Mouse (Mus musculus) embryonic facial prominence, embryonic 14.5 days (tissue): ENCODE results near the gene Nsun2. TPM values are rescaled to one million over a fixed set of nuclear protein-coding genes. Genes with fewer than 3 reads are reported as not detected.
"Not testable (repeated sequence)": the region's sequence is repeated elsewhere in the genome, so short reads cannot be mapped to it uniquely, and the experiment has no call there.

Source experiments
- ATAC-seq: fragments of 200-750 bp; cut with Nextera tagmentation; 2 replicates; pipeline ENCODE4 v1.8.0; 2017; ENCODE audit warnings: low read depth, moderate number of reproducible peaks, moderate TSS enrichment
- DNase-seq: peaks from one replicate; pipeline ENCODE4 v3.0.0-alpha.2; 2015; ENCODE audit warnings: low spot score
- H3K27ac ChIP-seq: fragments of 300-500 bp; sonication (generic); replicated peaks from 2 replicates; pipeline ENCODE4 v1.5.1; 2014; ENCODE audit warnings: low read depth, mild to moderate bottlenecking, low read length, moderate library complexity
- H3K27me3 ChIP-seq: fragments of 300-500 bp; sonication (generic); replicated peaks from 2 replicates; pipeline ENCODE4 v1.6.1; 2014; ENCODE audit warnings: low read length; ENCODE audit not compliant: control insufficient read depth, insufficient read depth
- H3K36me3 ChIP-seq: fragments of 300-500 bp; sonication (generic); 2 replicates; pipeline ENCODE4 v1.6.1; 2014; ENCODE audit warnings: low read length, mixed read lengths; ENCODE audit not compliant: control insufficient read depth, insufficient read depth
- H3K4me1 ChIP-seq: fragments of 300-500 bp; sonication (generic); 2 replicates; pipeline ENCODE4 v1.6.1; 2014; ENCODE audit warnings: antibody characterized with exemption, low read length; ENCODE audit not compliant: control insufficient read depth, insufficient read depth
- H3K4me2 ChIP-seq: fragments of 300-500 bp; sonication (generic); 2 replicates; pipeline ENCODE4 v1.6.1; 2014; ENCODE audit warnings: low read depth, mild to moderate bottlenecking, low read length, moderate library complexity, mixed read lengths
- H3K4me3 ChIP-seq: fragments of 300-500 bp; sonication (generic); 2 replicates; pipeline ENCODE4 v1.5.1; 2014; ENCODE audit warnings: low read depth, mild to moderate bottlenecking, low read length
- H3K9ac ChIP-seq: fragments of 300-500 bp; sonication (generic); 2 replicates; pipeline ENCODE4 v1.6.1; 2014; ENCODE audit warnings: low read depth, mild to moderate bottlenecking, low read length, moderate library complexity, mixed read lengths
- H3K9me3 ChIP-seq: fragments of 300-500 bp; sonication (generic); 2 replicates; pipeline ENCODE4 v1.6.1; 2016; ENCODE audit warnings: low read length; ENCODE audit not compliant: control insufficient read depth
- WGBS: fragments of 180-500 bp; shearing (Covaris S2); extraction: QIAGEN DNeasy Blood & Tissue Kit; methylation state at CpG from one replicate; pipeline ENCODE4 v1.1.7; 2014; 5-methylcytosine and 5-hydroxymethylcytosine counted together
- polyA plus RNA-seq: library from polyadenylated mRNA; unstranded; fragments of >200 nt; fragmentation: Nextera tagmentation; extraction: Ambion mirVana; gene quantifications from 2 replicates; pipeline ENCODE4 v1.2.1, GENCODE M21; 2014

Gene Nsun2
- polyA plus RNA-seq, 1 experiment from 2014 or later = 112 TPM

GRCm38 (mm10) chr13:69562654-69563574 lies 29.4 kb downstream of the Nsun2 start:
- no peaks in the 10 kb centered on the region for H3K27me3 ChIP-seq
- no peak overlapping the region for H3K27ac ChIP-seq
- H3K9ac ChIP-seq = no peak overlapping the region
- H3K36me3 ChIP-seq = no peaks in the 10 kb centered on the region
- H3K4me2 ChIP-seq = no peak overlapping the region
- no peaks in the 10 kb centered on the region for H3K4me1 ChIP-seq
- 70% methylated on average over 12 of the region's 12 CpGs for WGBS
- no peak for DNase-seq
- H3K4me3 ChIP-seq = no peak overlapping the region
- no peak for ATAC-seq
- no peaks in the 10 kb centered on the region for H3K9me3 ChIP-seq

- H3K9me3 ChIP-seq = no peaks in the 10 kb centered on the region
- no peak for ATAC-seq
- no peaks in the 10 kb centered on the region for H3K4me1 ChIP-seq
- H3K27ac ChIP-seq = no peak overlapping the region
- H3K4me3 ChIP-seq = no peak overlapping the region
- WGBS = 61% methylated on average over 3 of the region's 3 CpGs
- no peak overlapping the region for H3K4me2 ChIP-seq
- H3K9ac ChIP-seq = no peak overlapping the region
- H3K36me3 ChIP-seq = no peaks in the 10 kb centered on the region
- H3K27me3 ChIP-seq = no peaks in the 10 kb centered on the region
- DNase-seq = no peak
Observed at GRCm38 (mm10) chr13:69563905-69564304, 30.4 kb downstream of the Nsun2 start.

GRCm38 (mm10) chr13:69564573-69564972 lies 31.0 kb downstream of the Nsun2 start:
- no peaks in the 10 kb centered on the region for H3K4me1 ChIP-seq
- H3K27me3 ChIP-seq = no peaks in the 10 kb centered on the region
- no peak overlapping the region for H3K9ac ChIP-seq
- no peak overlapping the region for H3K4me2 ChIP-seq
- H3K36me3 ChIP-seq = no peaks in the 10 kb centered on the region
- no peak overlapping the region for H3K4me3 ChIP-seq
- no peak overlapping the region for H3K27ac ChIP-seq
- H3K9me3 ChIP-seq = no peaks in the 10 kb centered on the region
- no peak for ATAC-seq
- no peak for DNase-seq

DNA sequence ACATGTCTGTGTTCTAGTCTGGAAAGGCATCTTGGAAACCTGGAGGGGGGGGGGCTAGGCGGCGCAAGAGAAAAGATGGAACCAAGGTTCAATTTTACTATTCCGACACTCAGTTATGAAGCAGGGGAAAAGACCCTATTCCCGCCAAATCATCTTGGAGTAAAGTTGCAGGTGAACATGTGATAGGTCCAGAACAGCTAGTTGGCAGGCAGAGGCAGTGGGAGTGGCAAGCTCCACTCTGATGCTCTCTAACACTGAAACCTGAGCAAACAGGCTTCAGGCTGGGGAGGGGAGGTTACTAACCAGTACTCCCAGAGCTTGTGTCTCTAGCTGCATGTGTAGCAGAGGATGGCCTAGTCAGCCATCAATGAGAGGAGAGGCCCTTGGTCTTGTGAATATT lies 31.9 kb downstream of the Nsun2 start:
- H3K4me2 ChIP-seq, H3K36me3 ChIP-seq, H3K4me1 ChIP-seq, H3K27ac ChIP-seq, ATAC-seq, H3K9ac ChIP-seq, H3K4me3 ChIP-seq, H3K27me3 ChIP-seq, H3K9me3 ChIP-seq, DNase-seq: not testable (repeated sequence)
- WGBS = 91% methylated on average over 4 of the region's 4 CpGs

GRCm38 (mm10) chr13:69569201-69569600 lies 35.7 kb downstream of the Nsun2 start:
- no peak overlapping the region for H3K4me3 ChIP-seq
- H3K4me2 ChIP-seq = no peak overlapping the region
- no peaks in the 10 kb centered on the region for H3K4me1 ChIP-seq
- DNase-seq = no peak
- H3K27ac ChIP-seq = no peak overlapping the region
- ATAC-seq = no peak
- H3K36me3 ChIP-seq = no peaks in the 10 kb centered on the region
- 88% methylated on average over 9 of the region's 9 CpGs for WGBS
- H3K27me3 ChIP-seq = no peaks in the 10 kb centered on the region
- no peak overlapping the region for H3K9ac ChIP-seq
- H3K9me3 ChIP-seq = no peaks in the 10 kb centered on the region

DNA sequence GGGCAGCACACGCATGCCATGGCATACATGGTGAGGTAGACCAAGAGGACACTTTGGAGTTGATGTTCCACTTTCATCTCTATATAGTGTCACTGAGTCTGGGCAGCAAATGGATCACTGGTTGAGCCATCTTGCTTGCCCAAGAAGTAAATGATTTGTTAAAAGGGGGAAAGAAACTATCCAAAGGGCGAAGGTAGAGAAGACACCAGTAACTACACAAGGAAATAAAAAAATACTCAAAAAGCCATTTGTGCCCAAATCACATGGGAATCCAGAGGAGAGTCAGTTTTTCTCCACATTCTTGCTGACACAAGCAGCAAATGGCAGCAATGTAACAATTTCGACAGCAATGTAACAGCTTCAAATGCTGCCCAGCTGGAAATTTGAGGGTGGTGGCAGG lies 39.0 kb downstream of the Nsun2 start:
- Histone ChIP-seq H3K9me3 (no peaks in the 10 kb centered on the region), H3K9ac (no peak overlapping the region), H3K27ac (no peak overlapping the region), H3K4me1 (no peaks in the 10 kb centered on the region), H3K36me3 (no peaks in the 10 kb centered on the region), H3K4me2 (no peak overlapping the region), H3K4me3 (no peak overlapping the region), H3K27me3 (no peaks in the 10 kb centered on the region)
- 89% methylated on average over 3 of the region's 3 CpGs for WGBS
- DNase-seq (no peak), ATAC-seq (no peak)

DNA sequence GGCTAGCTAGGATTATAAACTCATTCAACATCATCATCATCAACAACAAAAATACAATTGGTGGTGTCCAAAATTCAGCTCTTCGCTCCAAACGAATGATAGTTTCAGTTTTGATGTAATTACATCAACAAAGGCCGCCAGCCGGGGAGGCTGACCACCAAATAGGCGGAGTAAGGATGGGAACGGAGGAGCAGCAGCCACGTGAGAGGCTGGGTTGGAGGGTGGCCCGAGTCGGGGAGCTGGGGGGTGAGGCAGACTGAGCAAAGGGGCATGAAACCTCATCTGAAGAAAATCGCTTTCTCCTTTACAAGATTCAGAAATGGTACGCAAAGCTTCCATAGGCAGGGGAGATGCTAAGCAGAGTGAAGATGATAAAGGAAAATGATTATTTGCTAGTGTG lies 43.1 kb downstream of the Nsun2 start:
- WGBS = 52% methylated on average over 11 of the region's 11 CpGs
- no peak overlapping the region for H3K4me2 ChIP-seq
- no peaks in the 10 kb centered on the region for H3K9me3 ChIP-seq
- H3K9ac ChIP-seq = no peak overlapping the region
- ATAC-seq (no peak), DNase-seq (no peak)
- no peaks in the 10 kb centered on the region for H3K36me3 ChIP-seq
- no peak overlapping the region for H3K4me3 ChIP-seq
- no peak overlapping the region for H3K27ac ChIP-seq
- no peaks in the 10 kb centered on the region for H3K4me1 ChIP-seq
- H3K27me3 ChIP-seq = no peaks in the 10 kb centered on the region

GRCm38 (mm10) chr13:69577181-69577834 lies 43.8 kb downstream of the Nsun2 start:
- no peak overlapping the region for H3K4me3 ChIP-seq
- H3K4me1 ChIP-seq = no peaks in the 10 kb centered on the region
- ATAC-seq (no peak), DNase-seq (no peak)
- H3K9ac ChIP-seq = no peak overlapping the region
- no peak overlapping the region for H3K4me2 ChIP-seq
- 89% methylated on average over 16 of the region's 16 CpGs for WGBS
- H3K9me3 ChIP-seq = no peaks in the 10 kb centered on the region
- H3K36me3 ChIP-seq = no peaks in the 10 kb centered on the region
- H3K27ac ChIP-seq = no peak overlapping the region
- H3K27me3 ChIP-seq = no peaks in the 10 kb centered on the region
